Mouse (Mus musculus) liver, embryonic 14.5 days (tissue): Measurements from ENCODE around the gene Utp18. TPM values are rescaled to one million over a fixed set of nuclear protein-coding genes. Genes with fewer than 3 reads are reported as not detected.

Source experiments
- ATAC-seq: fragments of 200-750 bp; cut with Nextera tagmentation; 2 replicates; pipeline ENCODE4 v1.8.0; 2017; ENCODE audit warnings: moderate number of reproducible peaks, mild to moderate bottlenecking, moderate library complexity; ENCODE audit not compliant: insufficient read depth
- DNase-seq, 3 experiments: peaks; one replicate each; pipeline ENCODE4 v3.0.0-alpha.2; 2012 to 2013; ENCODE audit warnings: low read depth in 3 of 3, low spot score in 3 of 3
- H3K27ac ChIP-seq: fragments of 300-500 bp; sonication (generic); 2 replicates; pipeline ENCODE4 v1.5.1; 2014; ENCODE audit warnings: moderate library complexity, mild to moderate bottlenecking, control low read depth, inconsistent platforms
- H3K27me3 ChIP-seq: fragments of 300-500 bp; sonication (generic); 2 replicates; pipeline ENCODE4 v1.6.1; 2014; ENCODE audit warnings: mild to moderate bottlenecking, low read length, moderate library complexity; ENCODE audit not compliant: control insufficient read depth, insufficient read depth
- H3K36me3 ChIP-seq: fragments of 300-500 bp; sonication (generic); replicated peaks from 2 replicates; pipeline ENCODE4 v1.6.1; 2014; ENCODE audit warnings: low read depth; ENCODE audit not compliant: control insufficient read depth, insufficient read depth
- H3K4me1 ChIP-seq, 2 experiments: fragments of 200-500 bp in 1 of 2; fragments of 300-500 bp in 1 of 2; sonication (generic) in 1 of 2; replicated peaks; 2 replicates each; pipeline ENCODE4 v1.6.1; 2012 to 2014; ENCODE audit warnings: antibody characterized with exemption in 1 of 2, inconsistent platforms in 1 of 2, low read length in 1 of 2; ENCODE audit not compliant: control insufficient read depth in 2 of 2, insufficient read depth in 2 of 2
- H3K4me2 ChIP-seq: fragments of 300-500 bp; sonication (generic); 2 replicates; pipeline ENCODE4 v1.6.1; 2014; ENCODE audit warnings: low read depth, mild to moderate bottlenecking, control low read depth, moderate library complexity
- H3K4me3 ChIP-seq, 2 experiments: fragments of 200-500 bp in 1 of 2; fragments of 300-500 bp in 1 of 2; sonication (generic) in 1 of 2; 2 replicates each; pipeline ENCODE4 v1.5.1; 2012 to 2014; ENCODE audit warnings: low read depth in 2 of 2, low read length in 2 of 2, mild to moderate bottlenecking in 2 of 2, control low read depth in 1 of 2, inconsistent platforms in 1 of 2, moderate library complexity in 1 of 2; ENCODE audit not compliant: insufficient read depth in 1 of 2
- H3K9ac ChIP-seq: fragments of 300-500 bp; sonication (generic); replicated peaks from 2 replicates; pipeline ENCODE4 v1.6.1; 2014; ENCODE audit warnings: mild to moderate bottlenecking, control low read depth, moderate library complexity
- H3K9me3 ChIP-seq: fragments of 300-500 bp; sonication (generic); 2 replicates; pipeline ENCODE4 v1.6.1; 2016; ENCODE audit warnings: low read length, mixed read lengths; ENCODE audit not compliant: control insufficient read depth
- CTCF ChIP-seq: IDR thresholded peaks from 2 replicates; pipeline ENCODE4 v1.5.1; 2016; ENCODE audit warnings: antibody characterized with exemption, low read depth, control low read depth
- EP300 ChIP-seq: IDR thresholded peaks from 2 replicates; pipeline ENCODE4 v1.6.1; 2016; ENCODE audit warnings: antibody characterized with exemption, low read depth
- WGBS: fragments of 180-500 bp; shearing (Covaris S2); extraction: QIAGEN DNeasy Blood & Tissue Kit; methylation state at CpG from one replicate; pipeline ENCODE4 v1.1.7; 2014; ENCODE audit not compliant: insufficient replicate concordance; 5-methylcytosine and 5-hydroxymethylcytosine counted together
- polyA plus RNA-seq, 2 experiments: library from polyadenylated mRNA; depleted of rRNA in 1 of 2; stranded (reverse) in 1 of 2; unstranded in 1 of 2; fragments of >200 nt; fragmentation: Nextera tagmentation in 1 of 2; extraction: Ambion mirVana in 1 of 2; gene quantifications; 2 replicates each; pipeline versions ENCODE4 v1.2.1 to v1.2.3; 2012 to 2014

The Utp18 gene
- polyA plus RNA-seq, 2 experiments: 11.0 to 16.2 TPM

- Histone ChIP-seq H3K4me2 (no peak overlapping the region), H3K36me3 (peaks cover 14% of the 10 kb centered on the region), H3K27me3 (no peaks in the 10 kb centered on the region), H3K27ac (no peak overlapping the region), H3K4me1 (no peaks in the 10 kb centered on the region), H3K9me3 (no peaks in the 10 kb centered on the region), H3K4me3 (no peak overlapping the region), H3K9ac (no peak overlapping the region)
- ATAC-seq (no peak), DNase-seq (no peak)
- 68% methylated on average over 3 of the region's 3 CpGs for whole genome bisulfite sequencing
- TF ChIP-seq CTCF (no peak), EP300 (no peak)
These were observed 22.3 kb upstream of the Utp18 start for GRCm38 (mm10) chr11:93907839-93908238.

GRCm38 (mm10) chr11:93906834-93907233 lies 21.3 kb upstream of the Utp18 start:
- Histone ChIP-seq H3K27me3 (no peaks in the 10 kb centered on the region), H3K9ac (no peak overlapping the region), H3K9me3 (no peaks in the 10 kb centered on the region), H3K36me3 (peaks cover 14% of the 10 kb centered on the region), H3K4me3 (no peak overlapping the region), H3K4me2 (no peak overlapping the region), H3K4me1 (no peaks in the 10 kb centered on the region), H3K27ac (no peak overlapping the region)
- TF ChIP-seq EP300 (no peak), CTCF (no peak)
- DNase-seq: no peak
- no peak for ATAC-seq
- 49% methylated on average over 4 of the region's 4 CpGs for WGBS

GRCm38 (mm10) chr11:93897732-93898131 lies 12.2 kb upstream of the Utp18 start:
- no peak overlapping the region for H3K4me3 ChIP-seq
- H3K27me3 ChIP-seq: no peaks in the 10 kb centered on the region
- no peak overlapping the region for H3K9ac ChIP-seq
- H3K4me1 ChIP-seq: no peaks in the 10 kb centered on the region
- no peak for ATAC-seq
- 68% methylated on average over 3 of the region's 3 CpGs for WGBS
- no peak for DNase-seq
- TF ChIP-seq EP300: no peak
- no peak for TF ChIP-seq CTCF
- no peaks in the 10 kb centered on the region for H3K36me3 ChIP-seq
- no peaks in the 10 kb centered on the region for H3K9me3 ChIP-seq
- no peak overlapping the region for H3K27ac ChIP-seq
- H3K4me2 ChIP-seq: no peak overlapping the region

GRCm38 (mm10) chr11:93887080-93887447 lies 1.5 kb upstream of the Utp18 start:
- WGBS: under 1% methylated on average over 4 of the region's 4 CpGs
- H3K27ac ChIP-seq: peak overlapping the region; percentile 33
- no peaks in the 10 kb centered on the region for H3K27me3 ChIP-seq
- H3K4me3 ChIP-seq: peak overlapping the region; percentile 87 to 92
- peak overlapping the region; percentile 98 for H3K4me2 ChIP-seq
- H3K9ac ChIP-seq: peak overlapping the region; percentile 97
- DNase-seq: no peak
- H3K9me3 ChIP-seq: no peaks in the 10 kb centered on the region
- no peaks in the 10 kb centered on the region; the same call in 1 of the 2 replicates for H3K36me3 ChIP-seq
- H3K4me1 ChIP-seq: peaks cover 10 to 13% of the 10 kb centered on the region in 2 experiments
- no peak for TF ChIP-seq EP300
- TF ChIP-seq CTCF: no peak
- no peak for ATAC-seq

- WGBS: under 1% methylated on average over 34 of the region's 34 CpGs
- TF ChIP-seq CTCF (no peak), EP300 (no peak)
These were observed 979 bp upstream of the Utp18 start for GRCm38 (mm10) chr11:93886411-93887079.

More at GRCm38 (mm10) chr11:93886411-93887079, 979 bp upstream of the Utp18 start:
- ATAC-seq (no peak), DNase-seq (peak; percentile 40 to 42 (median 40))
- peak overlapping the region; percentile 82 for H3K27ac ChIP-seq
- no peaks in the 10 kb centered on the region for H3K9me3 ChIP-seq
- H3K4me3 ChIP-seq: peak overlapping the region; percentile 87 to 92
- H3K36me3 ChIP-seq: no peaks in the 10 kb centered on the region; the same call in 1 of the 2 replicates
- H3K9ac ChIP-seq: peak overlapping the region; percentile 97
- peak overlapping the region; percentile 98 for H3K4me2 ChIP-seq
- no peaks in the 10 kb centered on the region for H3K27me3 ChIP-seq
- H3K4me1 ChIP-seq: peaks cover 10 to 13% of the 10 kb centered on the region in 2 experiments
